Mouse (Mus musculus) G1E (cell line): ENCODE measurements around the gene Cuedc2.

Experiments
- CTCF ChIP-seq: IDR thresholded peaks from 2 replicates; pipeline ENCODE4 v1.5.1; 2012; ENCODE audit warnings: low read depth, low read length, inconsistent platforms, mixed read lengths
- GATA1 ChIP-seq: IDR thresholded peaks from 2 replicates; pipeline ENCODE4 v1.6.1; 2012; ENCODE audit warnings: borderline replicate concordance, low read length, inconsistent platforms, mixed read lengths

- no peak for TF ChIP-seq CTCF
- TF ChIP-seq GATA1, result no peak
These were observed 35.0 kb downstream of the Cuedc2 start for GRCm38 (mm10) chr19:46303251-46304215.
